Mouse (Mus musculus): ENCODE measurements around the gene Sirpa.

DNA sequence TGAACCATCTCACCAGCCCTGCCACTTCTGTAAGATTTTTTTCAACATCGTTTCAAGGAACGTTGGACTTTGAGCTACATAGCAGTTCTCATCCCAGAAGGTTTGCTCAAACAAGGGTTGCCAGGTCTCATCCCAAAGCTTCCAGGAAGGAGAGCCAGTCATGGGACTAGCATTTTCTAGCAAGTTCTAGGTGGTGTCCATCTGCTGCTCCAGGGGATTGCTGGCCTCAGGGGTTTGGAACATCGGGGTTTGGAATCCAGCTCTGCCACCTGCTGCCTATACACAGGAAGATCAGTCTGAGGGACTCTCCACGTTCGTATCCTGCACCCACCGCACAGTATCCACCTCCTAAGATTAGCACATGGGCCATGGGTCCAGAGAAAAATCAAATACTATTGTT, 67.4 kb downstream of the Sirpa start:
- peak; percentile 17 for TF ChIP-seq CTCF (IDR thresholded peaks at IDR 0.05; ENCODE audit: low read depth)
- TF ChIP-seq EP300 (IDR thresholded peaks at IDR 0.05; ENCODE audit: low read depth): no peak

All from liver, postnatal 0 days (tissue).